Mouse (Mus musculus) MEL-GATA-1-ER (cell line): ENCODE measurements at regions not wholly inside any gene's neighbourhood (a gene's known extent, or its start where the extent isn't known, plus 50 kb on each side); places are given as distances from the start of the nearest gene placed in this dataset.

Experiments
- DNase-seq: peaks from one replicate; pipeline ENCODE4 v3.0.0-alpha.2; 2012; ENCODE audit warnings: low read depth; ENCODE audit errors: extremely low read depth

DNA sequence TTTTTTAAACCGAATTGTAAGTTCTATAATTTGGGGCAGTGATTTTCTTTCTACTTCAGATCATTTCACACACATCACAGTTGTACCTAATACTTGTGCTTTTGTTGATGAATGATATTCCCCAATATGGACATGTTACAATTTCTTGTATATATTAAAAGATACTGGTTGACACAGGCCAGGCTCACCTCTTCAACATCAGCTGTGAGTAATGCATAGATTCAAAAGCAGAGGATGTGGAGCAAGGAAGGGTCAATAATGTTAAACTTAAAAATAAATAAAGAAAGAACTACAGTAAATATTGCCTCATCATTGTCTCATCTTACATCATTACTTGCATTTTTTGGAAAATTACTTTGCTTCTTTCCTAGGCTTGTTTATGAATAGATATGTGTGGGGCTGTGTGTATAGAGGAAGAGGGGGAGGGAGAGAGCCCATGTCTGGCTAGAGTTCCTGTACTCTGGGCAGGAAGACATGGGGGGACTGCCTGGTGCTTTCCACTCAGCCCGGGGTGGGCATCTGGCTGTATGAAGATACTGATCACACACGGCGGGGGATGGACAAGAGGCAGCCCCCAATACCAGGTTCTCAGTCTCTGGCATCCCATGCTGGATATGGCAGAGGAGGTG lies 490.1 kb downstream of the Gm6377 start:
- no peak for DNase-seq

DNA sequence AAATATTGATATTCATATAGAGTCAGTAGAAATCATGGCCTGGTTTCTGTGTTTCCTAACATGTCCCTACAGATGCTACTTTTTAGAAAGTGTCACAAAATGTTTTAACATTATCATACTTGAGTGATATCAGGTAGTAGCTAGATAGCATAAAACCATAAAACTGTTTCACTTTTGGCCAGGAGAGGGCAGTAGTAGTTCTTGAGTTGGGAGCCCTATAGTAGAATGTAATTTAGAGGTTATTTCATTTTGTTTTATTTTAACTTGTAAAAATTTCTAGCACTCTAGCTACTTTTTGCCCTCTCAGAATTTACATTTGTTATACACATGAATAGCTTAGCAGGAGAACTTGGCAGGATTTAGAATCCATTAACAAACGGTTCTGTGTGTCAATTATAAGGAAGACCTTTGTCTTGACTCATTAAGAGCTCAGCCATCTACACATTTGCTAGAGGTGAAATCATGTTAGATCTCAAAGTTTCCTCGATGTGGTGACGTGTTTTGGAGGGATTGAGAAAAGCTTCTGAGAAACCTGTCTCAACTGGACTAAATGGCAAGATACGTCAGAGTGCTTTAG lies 538.5 kb downstream of the Gm6377 start:
- DNase-seq, result peak; percentile 46

DNA sequence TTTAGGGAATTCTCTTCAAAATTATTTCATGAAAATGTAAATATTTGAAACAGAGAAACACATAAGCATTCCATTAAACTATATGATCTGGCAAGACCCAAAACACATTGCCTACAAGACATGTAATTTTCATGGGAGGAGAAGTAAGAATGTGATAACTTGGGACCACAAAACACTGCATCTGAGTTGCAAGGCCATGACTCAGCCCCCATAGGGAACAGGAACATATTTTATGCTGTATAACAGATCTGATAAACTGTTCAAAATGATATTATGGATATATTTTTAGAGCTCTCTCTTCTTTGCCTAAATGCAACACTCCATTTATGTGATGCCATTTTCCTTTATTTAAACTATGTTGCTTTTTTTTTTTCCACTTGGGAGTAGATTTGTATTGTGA lies 539.4 kb downstream of the Gm6377 start:
- DNase-seq, result no peak
